Mouse (Mus musculus) stomach, postnatal 0 days (tissue): ENCODE measurements around the gene C8b.

Experiments
- CTCF ChIP-seq: IDR thresholded peaks from 2 replicates; pipeline ENCODE4 v1.5.1; 2016; ENCODE audit warnings: antibody characterized with exemption, low read depth, mild to moderate bottlenecking, moderate library complexity
- EP300 ChIP-seq: optimal IDR thresholded peaks from 2 replicates; pipeline ENCODE3; 2016; ENCODE audit warnings: antibody characterized with exemption

DNA sequence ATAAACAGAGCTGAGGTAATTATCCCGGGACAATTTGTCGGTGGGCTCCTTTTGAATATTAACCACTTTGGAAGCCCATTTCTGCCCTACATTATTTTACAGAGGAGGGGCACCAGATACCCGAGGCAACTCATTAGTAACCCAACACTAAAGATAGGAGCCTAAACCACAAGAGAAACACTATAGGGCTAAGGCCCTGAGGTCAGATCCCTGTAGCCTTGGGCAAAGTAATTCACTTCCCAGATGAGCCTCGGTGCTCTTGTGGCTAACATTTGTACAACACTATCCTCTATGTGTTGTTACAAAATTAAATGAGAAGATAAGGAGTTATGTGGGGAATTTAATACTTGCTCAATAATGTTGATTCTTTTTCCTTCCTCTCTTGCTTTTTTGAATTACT, 77.4 kb downstream of the C8b start:
- TF ChIP-seq CTCF (no peak), EP300 (no peak)
